Mouse (Mus musculus) thymus, postnatal 0 days (tissue): ENCODE measurements around the gene Sbds. TPM values are rescaled to one million over a fixed set of nuclear protein-coding genes. Genes with fewer than 3 reads are reported as not detected.
A peak's percentile ranks its signal among the peaks of the same experiment; 100 is the strongest.

Experiments
- DNase-seq: peaks from one replicate; pipeline ENCODE4 v3.0.0-alpha.2; 2015; ENCODE audit warnings: low spot score
- polyA plus RNA-seq: library from polyadenylated mRNA; unstranded; fragments of >200 nt; fragmentation: Nextera tagmentation; extraction: Ambion mirVana; gene quantifications from 2 replicates; pipeline ENCODE4 v1.2.1, GENCODE M21; 2015

Gene Sbds
- polyA plus RNA-seq, 1 experiment from 2014 or later, result 91.6 TPM

- peak; percentile 96 for DNase-seq
These were observed 1.4 kb upstream of the Sbds start for GRCm38 (mm10) chr5:130256678-130257271.

GRCm38 (mm10) chr5:130255799-130256525 is 632 bp upstream of the Sbds start:
- peak; percentile 5 for DNase-seq

- DNase-seq, result peak; percentile 19
These were observed 940 bp downstream of the Sbds start for GRCm38 (mm10) chr5:130254164-130255016.

GRCm38 (mm10) chr5:130247823-130248222 is 7.5 kb downstream of the Sbds start:
- DNase-seq, result no peak

GRCm38 (mm10) chr5:130241426-130241825 is 13.9 kb downstream of the Sbds start:
- no peak for DNase-seq

GRCm38 (mm10) chr5:130239856-130240255 is 15.5 kb downstream of the Sbds start:
- DNase-seq, result no peak

GRCm38 (mm10) chr5:130239236-130239635 is 16.1 kb downstream of the Sbds start:
- no peak for DNase-seq

GRCm38 (mm10) chr5:130236302-130236701 is 19.0 kb downstream of the Sbds start:
- DNase-seq, result no peak

- DNase-seq, result no peak
These were observed 27.2 kb downstream of the Sbds start for GRCm38 (mm10) chr5:130228120-130228519.

- no peak for DNase-seq
These were observed 28.5 kb downstream of the Sbds start for GRCm38 (mm10) chr5:130226790-130227189.

GRCm38 (mm10) chr5:130222146-130223004 is 33.0 kb downstream of the Sbds start:
- peak; percentile 94 for DNase-seq

GRCm38 (mm10) chr5:130221760-130222145 is 33.6 kb downstream of the Sbds start:
- DNase-seq, result no peak

- DNase-seq, result no peak
These were observed 34.0 kb downstream of the Sbds start for GRCm38 (mm10) chr5:130221316-130221715.

- no peak for DNase-seq
These were observed 37.0 kb downstream of the Sbds start for GRCm38 (mm10) chr5:130218336-130218735.

GRCm38 (mm10) chr5:130217406-130217805 is 37.9 kb downstream of the Sbds start:
- no peak for DNase-seq

GRCm38 (mm10) chr5:130216781-130217180 is 38.5 kb downstream of the Sbds start, which contains the start of gene Tmem248:
Tmem248 (plus strand) TSS chr5:130217081.
- DNase-seq, result no peak

GRCm38 (mm10) chr5:130212956-130213355 is 42.4 kb downstream of the Sbds start:
- DNase-seq, result no peak

- no peak for DNase-seq
These were observed 48.0 kb downstream of the Sbds start for GRCm38 (mm10) chr5:130207299-130207698.

GRCm38 (mm10) chr5:130205441-130206023 is 49.8 kb downstream of the Sbds start:
- no peak for DNase-seq

GRCm38 (mm10) chr5:130204560-130204959 is 50.8 kb downstream of the Sbds start:
- peak; percentile 47 for DNase-seq

- no peak for DNase-seq
These were observed 51.4 kb downstream of the Sbds start for GRCm38 (mm10) chr5:130203948-130204347.
